Mouse (Mus musculus): ENCODE measurements around the gene Ddc. TPM values are rescaled to one million over a fixed set of nuclear protein-coding genes. Genes with fewer than 3 reads are reported as not detected.
A peak's percentile ranks its signal among the peaks of the same experiment; 100 is the strongest.

Gene Ddc
- polyA plus RNA-seq, 1 experiment from 2014 or later: 64.6 TPM

DNA sequence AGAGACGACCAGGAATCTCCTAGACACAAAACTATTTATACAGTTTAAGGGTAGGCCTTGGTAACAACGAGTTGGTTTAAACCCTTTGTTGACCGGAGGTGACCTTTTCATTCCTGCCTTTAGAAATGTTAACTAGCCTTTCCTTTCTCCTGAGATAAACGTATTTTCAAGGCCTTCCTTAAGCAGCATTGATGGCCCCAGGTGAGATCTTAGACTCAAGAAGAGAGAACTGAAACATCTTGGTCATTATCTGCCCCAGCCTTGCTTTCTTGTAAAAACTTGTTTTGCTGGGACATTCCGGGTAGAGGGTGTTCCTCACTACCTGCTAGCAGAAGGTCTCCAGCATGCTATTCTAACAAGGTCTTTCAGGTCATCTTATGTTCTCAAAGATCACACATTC lies 7.1 kb upstream of the Ddc start:
- H3K4me1 ChIP-seq: peaks cover 32% of the 10 kb centered on the region
- H3K4me3 ChIP-seq: no peak overlapping the region
- H3K4me2 ChIP-seq: no peak overlapping the region
- H3K9me3 ChIP-seq: 0 out of 2 replicates have a peak, but pooled peaks cover 4% of the 10 kb centered on the region
- no peak for ATAC-seq (ENCODE audit: extremely low read depth, insufficient number of reproducible peaks, low FRiP score, low TSS enrichment)
- no peak overlapping the region for H3K9ac ChIP-seq
- WGBS: 78% methylated on average over 5 of the region's 5 CpGs
- H3K36me3 ChIP-seq: no peaks in the 10 kb centered on the region
- no peak overlapping the region for H3K27ac ChIP-seq (replicated peaks)
- H3K27me3 ChIP-seq (replicated peaks): no peaks in the 10 kb centered on the region

- H3K4me1 ChIP-seq: peaks cover 45% of the 10 kb centered on the region
- no peaks in the 10 kb centered on the region for H3K9me3 ChIP-seq
- 14% methylated on average over 5 of the region's 5 CpGs for WGBS
- peak overlapping the region; percentile 95 for H3K27ac ChIP-seq (replicated peaks)
- H3K27me3 ChIP-seq (replicated peaks): no peaks in the 10 kb centered on the region
- no peaks in the 10 kb centered on the region for H3K36me3 ChIP-seq
- peak overlapping the region; percentile 56 for H3K9ac ChIP-seq
- H3K4me3 ChIP-seq: no peak overlapping the region
- no peak overlapping the region for H3K4me2 ChIP-seq
- peak; percentile 77 for ATAC-seq (ENCODE audit: extremely low read depth, insufficient number of reproducible peaks, low FRiP score, low TSS enrichment)
Measured at GRCm38 (mm10) chr11:11901509-11901908, 3.6 kb upstream of the Ddc start.

GRCm38 (mm10) chr11:11898496-11898895 lies 552 bp upstream of the Ddc start:
- peak overlapping the region; percentile 51 for H3K27ac ChIP-seq (replicated peaks)
- no peak overlapping the region for H3K4me3 ChIP-seq
- H3K27me3 ChIP-seq (replicated peaks): no peaks in the 10 kb centered on the region
- H3K4me1 ChIP-seq: peaks cover 45% of the 10 kb centered on the region
- H3K4me2 ChIP-seq: no peak overlapping the region
- H3K9ac ChIP-seq: no peak overlapping the region
- H3K36me3 ChIP-seq: no peaks in the 10 kb centered on the region
- 87% methylated on average over 3 of the region's 3 CpGs for WGBS
- H3K9me3 ChIP-seq: no peaks in the 10 kb centered on the region
- no peak for ATAC-seq (ENCODE audit: extremely low read depth, insufficient number of reproducible peaks, low FRiP score, low TSS enrichment)

- H3K9ac ChIP-seq: no peak overlapping the region
- no peak for ATAC-seq (ENCODE audit: extremely low read depth, insufficient number of reproducible peaks, low FRiP score, low TSS enrichment)
- H3K27me3 ChIP-seq (replicated peaks): no peaks in the 10 kb centered on the region
- no peak overlapping the region for H3K4me2 ChIP-seq
- no peak overlapping the region for H3K4me3 ChIP-seq
- no peaks in the 10 kb centered on the region for H3K36me3 ChIP-seq
- peaks cover 30% of the 10 kb centered on the region for H3K4me1 ChIP-seq
- WGBS: 79% methylated on average over 2 of the region's 2 CpGs
- no peak overlapping the region for H3K27ac ChIP-seq (replicated peaks)
- no peaks in the 10 kb centered on the region for H3K9me3 ChIP-seq
Measured at GRCm38 (mm10) chr11:11895479-11895878, 2.5 kb downstream of the Ddc start.

GRCm38 (mm10) chr11:11893769-11894168 lies 4.2 kb downstream of the Ddc start:
- no peaks in the 10 kb centered on the region for H3K27me3 ChIP-seq (replicated peaks)
- H3K4me2 ChIP-seq: no peak overlapping the region
- no peak overlapping the region for H3K4me3 ChIP-seq
- H3K9me3 ChIP-seq: no peaks in the 10 kb centered on the region
- ATAC-seq (ENCODE audit: extremely low read depth, insufficient number of reproducible peaks, low FRiP score, low TSS enrichment): no peak
- H3K4me1 ChIP-seq: peaks cover 28% of the 10 kb centered on the region
- 88% methylated on average over 1 of the region's 1 CpGs for WGBS
- H3K27ac ChIP-seq (replicated peaks): no peak overlapping the region
- no peaks in the 10 kb centered on the region for H3K36me3 ChIP-seq
- no peak overlapping the region for H3K9ac ChIP-seq

DNA sequence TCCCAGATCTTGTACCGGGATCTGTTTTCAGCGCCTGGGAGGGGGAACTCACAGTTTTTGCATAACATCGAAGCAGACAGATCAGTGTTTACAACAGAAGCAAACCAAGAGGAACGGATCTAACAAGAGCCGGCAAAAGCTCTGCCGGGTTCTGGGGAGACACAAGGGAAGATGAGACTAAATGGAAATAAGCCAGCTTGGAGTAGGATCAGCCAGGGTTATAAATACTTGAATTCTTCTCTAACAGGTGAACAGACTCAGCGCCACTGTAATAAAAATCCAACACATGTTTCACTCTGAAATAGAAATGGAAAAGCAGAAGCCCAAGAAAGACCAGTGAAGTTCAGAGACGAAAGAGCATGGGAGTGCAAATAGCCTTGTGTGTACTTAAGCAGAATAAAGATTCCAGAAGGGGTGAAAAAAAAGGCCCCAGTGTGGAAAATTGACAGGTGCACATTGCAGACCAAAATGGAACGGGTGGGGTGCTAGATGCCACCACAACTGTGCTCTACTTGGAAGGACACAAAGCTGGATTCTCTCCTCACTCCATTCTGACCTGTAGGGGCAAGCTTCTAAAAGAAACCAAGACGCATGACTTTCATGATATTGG lies 4.8 kb downstream of the Ddc start:
- ATAC-seq (ENCODE audit: extremely low read depth, insufficient number of reproducible peaks, low FRiP score, low TSS enrichment): no peak
- Histone ChIP-seq H3K4me1 (peaks cover 26% of the 10 kb centered on the region), H3K9me3 (no peaks in the 10 kb centered on the region), H3K36me3 (no peaks in the 10 kb centered on the region), H3K9ac (no peak overlapping the region), H3K27me3 (replicated peaks) (no peaks in the 10 kb centered on the region), H3K4me2 (no peak overlapping the region), H3K27ac (replicated peaks) (no peak overlapping the region), H3K4me3 (no peak overlapping the region)
- WGBS: 65% methylated on average over 10 of the region's 10 CpGs

GRCm38 (mm10) chr11:11891832-11892231 lies 6.1 kb downstream of the Ddc start:
- Histone ChIP-seq H3K27ac (replicated peaks) (no peak overlapping the region), H3K4me3 (no peak overlapping the region), H3K9ac (no peak overlapping the region), H3K27me3 (replicated peaks) (no peaks in the 10 kb centered on the region), H3K36me3 (no peaks in the 10 kb centered on the region), H3K4me2 (no peak overlapping the region), H3K9me3 (no peaks in the 10 kb centered on the region), H3K4me1 (peaks cover 19% of the 10 kb centered on the region)
- no peak for ATAC-seq (ENCODE audit: extremely low read depth, insufficient number of reproducible peaks, low FRiP score, low TSS enrichment)

DNA sequence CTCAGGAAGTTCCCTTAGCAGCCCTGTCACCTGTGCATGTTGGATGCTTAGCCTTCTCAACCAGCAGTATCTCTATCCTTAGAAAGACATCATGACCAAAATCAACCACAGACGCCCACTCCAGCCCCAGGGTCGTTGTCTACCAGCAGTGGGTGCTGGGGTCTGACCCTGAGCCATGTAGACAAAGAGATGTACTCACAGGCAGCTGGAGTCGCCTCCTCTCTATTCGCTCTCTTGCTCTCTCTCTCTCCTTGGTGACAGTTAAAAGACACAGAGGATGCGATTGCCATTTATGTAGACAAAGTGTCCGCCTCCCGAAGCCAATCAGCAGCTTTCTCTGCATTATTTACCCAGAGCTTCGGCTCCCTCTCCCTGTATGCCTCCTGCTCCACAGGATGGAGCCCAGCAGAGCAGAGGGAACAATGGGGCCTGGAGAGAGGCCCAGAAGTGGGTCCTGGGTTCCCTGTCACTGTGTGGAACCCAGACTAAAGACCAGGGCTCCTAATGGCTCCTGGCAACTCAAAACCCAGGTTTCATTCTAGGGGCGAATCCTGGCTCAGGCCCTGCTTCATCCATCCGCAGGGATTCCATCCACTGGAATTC lies 7.7 kb downstream of the Ddc start:
- Histone ChIP-seq H3K9me3 (no peaks in the 10 kb centered on the region), H3K4me3 (peak overlapping the region; percentile 25), H3K4me1 (peaks cover 33% of the 10 kb centered on the region), H3K4me2 (0 out of 2 replicates have a peak overlapping the region, but pooled peaks have one; percentile 16), H3K9ac (peak overlapping the region; percentile 61), H3K27ac (replicated peaks) (peak overlapping the region; percentile 57), H3K27me3 (replicated peaks) (no peaks in the 10 kb centered on the region), H3K36me3 (no peaks in the 10 kb centered on the region)
- no peak for ATAC-seq (ENCODE audit: extremely low read depth, insufficient number of reproducible peaks, low FRiP score, low TSS enrichment)
- WGBS: 77% methylated on average over 10 of the region's 10 CpGs

DNA sequence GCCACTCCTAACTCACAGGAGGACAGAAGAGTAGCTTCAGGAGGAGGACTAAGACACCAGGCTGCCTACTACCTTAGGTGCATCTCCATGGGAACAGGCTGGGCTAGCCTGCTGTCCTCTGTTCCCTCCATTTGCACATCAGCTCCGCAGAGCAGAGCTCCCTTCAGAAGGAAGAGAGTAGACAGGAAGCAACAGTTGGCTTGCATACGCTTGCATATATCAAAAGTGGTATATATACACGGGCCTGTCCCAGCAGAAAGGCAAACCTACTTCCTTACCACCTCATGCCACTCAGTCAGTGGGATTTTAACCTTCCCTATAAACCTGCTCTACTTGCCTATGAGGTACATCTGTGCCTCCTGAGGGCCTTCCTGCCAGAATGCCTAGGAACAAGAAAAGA lies 9.2 kb downstream of the Ddc start:
- peaks cover 48% of the 10 kb centered on the region for H3K4me1 ChIP-seq
- H3K9ac ChIP-seq: peak overlapping the region; percentile 61
- peak overlapping the region; percentile 25 for H3K4me3 ChIP-seq
- H3K36me3 ChIP-seq: no peaks in the 10 kb centered on the region
- ATAC-seq (ENCODE audit: extremely low read depth, insufficient number of reproducible peaks, low FRiP score, low TSS enrichment): no peak
- no peaks in the 10 kb centered on the region for H3K27me3 ChIP-seq (replicated peaks)
- H3K27ac ChIP-seq (replicated peaks): peak overlapping the region; percentile 60
- 79% methylated on average over 3 of the region's 3 CpGs for WGBS
- no peaks in the 10 kb centered on the region for H3K9me3 ChIP-seq
- H3K4me2 ChIP-seq: 0 out of 2 replicates have a peak overlapping the region, but pooled peaks have one; percentile 5

DNA sequence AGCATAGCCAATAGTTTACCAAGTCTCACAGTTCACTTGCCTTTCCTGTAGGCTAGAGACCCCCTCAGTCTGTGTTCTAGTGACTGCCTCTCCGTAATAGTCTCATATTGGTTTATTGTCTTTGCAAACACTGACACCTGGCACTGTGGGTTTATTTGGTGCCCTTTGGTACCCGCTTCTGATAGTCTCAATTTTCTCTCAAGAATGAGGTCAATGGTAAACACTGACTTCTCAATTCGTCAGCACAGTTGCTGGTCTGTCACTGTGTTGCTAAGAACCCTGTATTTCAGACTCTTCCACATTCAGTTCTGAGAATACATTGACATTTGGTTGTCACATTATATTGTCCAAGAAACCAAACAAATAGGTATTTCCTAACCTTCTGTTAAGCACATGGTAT lies 9.9 kb downstream of the Ddc start:
- WGBS: 79% methylated on average over 3 of the region's 3 CpGs
- peaks cover 45% of the 10 kb centered on the region for H3K4me1 ChIP-seq
- H3K9me3 ChIP-seq: no peaks in the 10 kb centered on the region
- H3K36me3 ChIP-seq: no peaks in the 10 kb centered on the region
- H3K27ac ChIP-seq (replicated peaks): no peak overlapping the region; the same call in 1 of the 2 replicates
- ATAC-seq (ENCODE audit: extremely low read depth, insufficient number of reproducible peaks, low FRiP score, low TSS enrichment): no peak
- no peaks in the 10 kb centered on the region for H3K27me3 ChIP-seq (replicated peaks)
- peak overlapping the region; percentile 61; the same call in 1 of the 2 replicates for H3K9ac ChIP-seq
- H3K4me2 ChIP-seq: 0 out of 2 replicates have a peak overlapping the region, but pooled peaks have one; percentile 5
- H3K4me3 ChIP-seq: peak overlapping the region; percentile 25

DNA sequence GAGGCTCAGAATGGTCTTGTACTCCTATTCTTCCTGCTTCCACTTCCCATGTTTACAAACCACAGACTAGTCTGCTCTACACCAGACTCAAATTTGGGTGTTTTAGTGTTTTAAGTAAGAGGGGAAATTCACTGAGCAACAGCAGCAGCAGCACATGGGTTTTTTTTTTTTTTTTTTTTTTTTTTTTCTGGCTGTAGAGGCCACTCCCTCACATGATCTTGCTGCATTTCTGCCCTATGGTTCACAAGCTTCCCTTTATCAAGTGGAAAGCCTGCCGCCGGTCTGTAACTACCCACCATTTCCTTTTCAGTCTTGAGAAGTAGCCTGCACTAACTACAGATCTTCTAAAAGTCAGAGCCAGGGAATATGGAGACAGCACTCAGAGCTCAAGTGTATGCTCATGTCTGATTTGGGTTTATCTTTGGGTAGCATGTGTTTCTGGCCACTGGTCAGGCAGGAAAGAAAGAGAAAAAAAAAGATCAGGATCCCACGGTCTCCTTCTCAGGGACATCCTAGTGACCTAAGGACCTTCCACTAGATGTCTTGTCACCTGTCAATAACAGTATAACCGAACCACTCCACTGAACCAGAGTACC lies 11.4 kb downstream of the Ddc start:
- ATAC-seq (ENCODE audit: extremely low read depth, insufficient number of reproducible peaks, low FRiP score, low TSS enrichment): no peak
- Histone ChIP-seq H3K27me3 (replicated peaks) (no peaks in the 10 kb centered on the region), H3K4me1 (peaks cover 54% of the 10 kb centered on the region), H3K9me3 (no peaks in the 10 kb centered on the region), H3K4me3 (peak overlapping the region; percentile 23; the same call in 1 of the 2 replicates), H3K36me3 (no peaks in the 10 kb centered on the region), H3K4me2 (peak overlapping the region; percentile 18; the same call in 1 of the 2 replicates), H3K27ac (replicated peaks) (peak overlapping the region; percentile 68), H3K9ac (peak overlapping the region; percentile 67)
- WGBS: 27% methylated on average over 4 of the region's 4 CpGs

Measured in heart, embryonic 13.5 days (tissue).